Mouse (Mus musculus) heart, adult 11 months (tissue): ENCODE measurements around the gene Ddc.
A peak's percentile ranks its signal among the peaks of the same experiment; 100 is the strongest.

Source experiments
- DNase-seq: peaks from one replicate; pipeline ENCODE4 v3.0.0; 2022

The Ddc gene

DNA sequence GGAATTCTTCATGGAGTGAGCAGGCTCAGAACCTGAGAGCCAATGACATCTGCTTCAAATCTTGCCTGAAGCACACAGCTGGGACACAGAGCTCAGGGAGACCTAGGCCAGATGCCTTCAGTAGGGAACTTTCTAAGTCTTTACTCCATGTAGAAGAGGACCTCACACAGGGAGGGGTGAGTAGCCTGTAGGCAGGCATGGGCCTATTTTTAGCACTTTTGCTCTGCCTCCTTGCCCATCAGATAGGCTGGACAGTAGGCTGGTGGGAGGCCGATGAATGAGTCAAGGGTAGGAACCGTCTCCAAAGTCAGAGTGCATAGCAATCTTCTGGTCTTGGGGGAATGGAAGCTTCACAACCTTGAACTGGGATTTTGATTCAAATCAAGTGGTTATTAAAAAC lies 22.7 kb downstream of the Ddc start:
- peak; percentile 97 for DNase-seq

DNA sequence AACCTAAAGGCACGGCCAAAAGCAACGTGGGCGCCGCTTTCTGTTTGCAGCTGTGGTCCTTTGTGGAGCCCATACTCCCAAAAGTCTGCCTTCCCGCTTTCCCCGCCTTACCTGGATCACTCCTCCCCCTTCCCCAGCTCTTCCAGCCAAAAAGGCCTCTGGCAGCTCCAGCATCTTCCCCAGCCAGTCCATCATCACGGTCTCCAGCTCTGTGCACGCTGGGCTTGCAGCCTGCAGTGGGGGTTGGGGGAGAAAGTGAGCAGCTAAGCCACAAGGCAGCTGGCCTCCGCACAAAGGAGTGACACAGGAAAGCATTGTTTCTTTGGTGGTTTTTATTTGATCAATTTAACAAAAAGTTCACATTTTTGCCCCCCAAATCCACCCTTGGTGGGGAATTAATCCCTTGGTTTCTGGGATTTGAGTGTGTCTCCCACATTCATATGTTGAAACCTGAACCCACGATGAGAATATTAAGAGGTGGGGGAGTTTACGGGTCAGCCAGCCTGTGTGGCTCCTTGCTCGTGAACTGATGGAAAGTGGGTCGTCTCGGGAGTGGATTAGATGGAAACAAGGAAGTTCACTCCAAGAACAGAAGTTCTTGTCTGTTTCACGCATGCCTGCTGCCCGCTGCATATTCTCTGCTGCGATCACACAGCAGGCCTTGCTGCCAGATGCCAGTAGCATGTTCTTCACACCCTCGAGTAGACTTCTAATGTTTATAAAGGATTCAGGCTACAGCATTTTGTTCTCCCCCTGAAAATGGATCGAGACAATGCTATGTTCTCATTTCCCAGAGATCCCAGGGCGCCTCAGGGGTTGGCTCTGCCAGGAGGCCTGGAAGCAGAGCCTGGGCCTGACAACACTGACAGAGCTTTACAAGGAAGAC lies 24.7 kb downstream of the Ddc start:
- DNase-seq: peak; percentile 96

DNA sequence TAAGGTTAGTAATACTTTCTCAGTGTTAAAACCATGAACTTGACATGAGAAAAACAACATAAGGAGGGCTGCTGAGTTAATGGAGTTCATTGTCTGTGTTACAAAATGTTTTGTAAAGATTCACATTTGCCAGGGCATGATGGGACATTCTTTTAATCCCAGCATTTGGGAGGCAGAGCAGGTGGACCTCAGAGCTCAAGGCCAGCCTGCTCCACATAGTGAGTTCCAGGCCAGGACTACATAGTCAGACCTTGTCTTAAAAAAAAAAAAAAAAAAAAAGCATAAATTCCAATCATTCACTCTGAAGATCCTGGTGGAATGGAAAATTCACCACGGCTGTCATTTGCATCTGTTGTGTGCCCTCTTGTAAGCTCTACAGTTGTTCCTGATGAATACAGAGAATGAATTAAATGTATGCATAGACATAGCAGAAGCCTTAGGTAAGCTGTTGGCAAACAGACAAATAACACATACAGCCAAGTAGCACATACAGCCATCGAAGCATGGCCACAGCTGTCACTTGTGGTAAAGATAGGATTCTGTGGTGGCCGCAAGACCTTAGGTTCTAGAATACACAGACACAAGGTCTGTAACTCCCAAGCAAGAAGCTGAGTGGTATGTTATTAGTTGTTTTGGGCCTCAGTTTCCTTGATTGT lies 25.7 kb downstream of the Ddc start:
- peak; percentile 44 for DNase-seq

DNA sequence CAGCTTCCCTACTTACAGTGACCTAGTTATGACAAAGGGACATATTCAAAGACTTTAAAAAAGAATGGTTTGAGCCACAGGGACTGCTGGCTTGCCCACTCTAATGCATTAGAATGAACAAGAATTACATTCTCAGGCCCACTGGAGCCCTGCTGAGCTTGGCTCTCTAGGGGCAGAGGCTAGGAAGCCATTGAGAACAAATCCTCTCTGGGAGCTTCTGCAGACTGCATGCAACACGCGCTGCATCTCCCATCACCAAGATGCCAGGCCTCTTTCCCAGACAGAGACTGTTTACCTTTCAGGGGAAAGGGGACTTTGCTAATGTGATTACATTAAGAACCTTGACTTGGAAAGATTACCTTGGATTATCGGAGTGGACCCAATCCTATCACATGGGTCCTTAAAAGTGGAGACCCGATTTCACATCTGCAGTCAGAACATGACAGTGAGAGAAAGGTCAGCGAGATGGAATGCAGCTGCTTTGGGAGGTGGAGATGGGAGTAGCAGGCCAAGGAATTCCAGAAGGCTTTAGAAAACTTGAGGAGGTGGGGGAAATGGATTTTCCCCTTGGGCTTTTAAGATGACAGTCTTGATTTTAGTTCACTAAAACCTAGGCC lies 26.6 kb downstream of the Ddc start:
- DNase-seq: peak; percentile 88

DNA sequence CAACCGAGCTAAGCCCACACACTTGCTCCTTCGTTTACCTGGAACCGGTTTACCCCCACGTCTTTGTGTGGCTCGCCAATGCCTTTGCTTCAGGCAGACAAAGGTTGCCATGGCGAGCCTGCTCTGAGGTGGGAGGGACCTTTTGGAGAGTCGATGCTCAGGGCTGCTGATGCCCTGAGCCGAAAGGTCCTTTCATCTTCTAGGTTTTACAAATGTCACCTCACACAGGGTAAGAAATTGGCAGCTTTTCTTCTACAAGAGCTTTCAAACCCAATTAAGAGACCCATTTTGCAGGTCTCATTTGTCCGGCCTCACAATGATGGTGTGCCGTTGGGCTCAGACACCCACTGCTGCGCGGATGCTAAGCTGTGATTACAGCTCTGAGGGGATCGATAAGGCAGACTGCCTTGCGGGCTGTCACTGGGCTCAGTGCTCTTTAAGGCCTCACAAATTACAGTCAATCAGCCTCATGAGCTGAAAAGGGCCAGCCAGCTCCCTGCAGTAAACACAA lies 29.9 kb downstream of the Ddc start:
- no peak for DNase-seq

DNA sequence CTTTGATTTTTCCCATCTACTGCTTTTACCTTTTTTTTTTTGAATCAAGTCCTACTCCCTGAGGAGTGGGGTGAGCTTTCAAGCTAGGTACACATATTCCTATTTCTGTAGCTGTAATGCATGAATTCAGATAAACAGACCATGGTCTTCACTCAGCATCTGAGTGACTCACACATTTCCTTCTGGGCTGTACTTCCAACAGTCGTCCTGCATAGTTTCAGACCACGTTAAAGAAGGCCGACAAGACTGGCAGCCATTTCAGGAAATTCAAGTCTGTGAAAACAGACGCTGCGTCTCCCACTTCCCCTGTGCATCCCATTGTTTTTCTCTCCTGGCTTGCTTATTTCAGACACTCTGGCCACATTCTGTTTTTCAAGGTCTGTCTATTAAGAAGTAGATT lies 31.2 kb downstream of the Ddc start:
- no peak for DNase-seq

DNA sequence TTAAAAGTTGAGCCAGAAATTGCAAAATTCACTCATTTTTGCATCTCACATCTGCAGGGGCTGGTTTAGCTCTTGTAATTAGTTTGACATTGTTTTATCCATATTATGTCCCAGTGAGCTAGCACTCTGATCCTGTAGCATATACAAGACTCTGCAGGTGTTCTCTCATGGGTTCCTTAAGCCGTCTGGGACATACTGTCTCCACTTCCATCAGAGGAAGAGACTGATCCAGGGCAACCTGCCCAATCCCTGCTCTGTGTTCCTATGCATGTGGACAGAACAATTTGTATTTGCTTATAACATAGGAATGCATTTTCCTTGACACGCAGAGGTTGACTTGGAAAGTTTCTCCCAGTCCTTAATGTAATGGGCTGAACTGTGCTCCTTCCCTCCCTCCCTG lies 32.8 kb downstream of the Ddc start:
- DNase-seq: no peak

DNA sequence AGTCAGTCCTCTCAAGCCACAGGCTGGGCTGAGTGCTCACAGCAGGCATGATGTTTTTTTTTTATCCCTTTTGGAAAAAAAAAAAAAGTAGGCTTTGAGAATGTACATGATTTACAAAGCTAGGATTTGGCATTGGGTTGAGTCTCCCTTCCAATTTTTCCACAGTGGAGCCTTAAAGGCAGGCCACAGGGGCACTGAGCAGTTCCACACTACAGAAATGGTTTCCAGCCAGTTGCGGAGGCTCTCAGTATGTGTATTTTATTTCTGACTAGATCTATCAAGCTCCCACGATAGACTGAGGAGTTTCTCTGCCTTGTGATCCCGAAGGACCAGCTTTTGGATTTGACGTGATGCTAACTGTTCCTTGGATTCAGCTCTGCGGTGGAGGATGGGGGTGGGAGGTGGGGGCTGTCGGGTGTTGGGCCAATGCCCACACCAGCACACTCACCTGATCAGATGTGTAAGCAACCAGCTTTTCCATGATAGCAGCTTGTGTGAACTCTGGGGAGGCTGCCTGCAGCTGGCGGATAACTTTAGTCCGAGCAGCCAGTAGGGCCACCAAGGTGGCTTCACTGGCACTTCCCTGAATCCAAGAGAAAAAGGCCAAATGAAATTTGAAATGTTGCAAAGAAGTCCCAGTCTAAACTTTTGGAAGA lies 33.4 kb downstream of the Ddc start:
- no peak for DNase-seq

DNA sequence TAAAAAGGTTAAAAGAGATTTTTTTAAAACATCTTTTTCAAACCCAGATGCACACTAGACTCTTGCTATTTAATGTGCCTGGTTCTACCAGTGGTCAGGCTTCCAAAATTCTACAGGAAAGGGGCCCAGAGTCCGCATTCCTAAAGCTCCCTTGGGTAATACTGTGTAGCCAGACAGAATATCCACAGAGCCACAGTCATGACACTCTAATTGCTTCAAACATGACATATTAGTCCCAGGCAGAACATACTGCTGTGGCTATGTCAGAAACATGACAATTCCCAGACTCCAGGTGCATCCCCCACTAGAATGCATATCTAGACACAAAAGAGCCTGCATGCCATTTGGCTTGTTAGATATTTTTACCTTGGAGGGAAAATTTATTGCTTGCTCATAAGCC lies 35.4 kb downstream of the Ddc start:
- DNase-seq: peak; percentile 91

DNA sequence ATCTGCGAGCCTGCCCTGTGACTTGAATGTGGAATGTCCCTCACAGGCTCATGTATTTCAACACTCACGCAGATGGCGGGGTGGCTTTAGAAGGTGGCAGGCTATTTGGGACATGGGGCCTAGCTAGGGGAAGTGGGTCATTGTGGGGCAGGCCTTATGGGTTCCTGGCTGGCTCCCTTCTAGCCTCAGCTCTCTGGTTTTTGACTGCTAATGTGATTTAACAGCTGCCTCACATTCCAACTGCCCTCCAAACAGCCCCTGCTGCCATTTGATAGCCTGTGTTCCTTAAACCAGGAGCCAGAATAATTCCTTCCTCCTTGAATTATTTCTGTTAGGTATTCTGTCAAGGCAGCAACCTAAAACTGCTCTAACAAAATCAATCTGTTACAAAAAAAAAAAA lies 41.0 kb downstream of the Ddc start:
- DNase-seq: peak; percentile 67

DNA sequence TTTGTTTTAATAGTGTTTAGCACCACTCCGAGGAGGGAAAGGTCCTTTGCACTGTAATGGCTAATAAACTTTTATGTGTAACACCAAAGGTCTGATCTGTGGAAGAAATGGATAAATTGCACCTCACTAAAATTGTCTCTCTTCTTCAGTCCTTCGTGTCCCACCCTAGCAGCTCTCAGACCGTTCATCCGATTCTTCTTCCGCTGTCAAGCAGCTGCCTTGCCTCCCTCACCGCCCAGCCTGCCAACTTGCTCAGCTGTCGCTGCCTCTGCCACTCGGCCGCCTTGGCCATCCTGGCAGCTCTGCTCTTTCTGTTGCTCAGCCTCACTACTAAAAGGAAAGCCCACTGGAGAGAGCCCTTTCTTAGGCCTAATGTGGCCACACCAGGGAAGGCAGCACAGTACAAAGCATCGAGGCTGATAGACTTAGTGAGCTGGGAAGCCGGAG lies 42.2 kb downstream of the Ddc start:
- DNase-seq: peak; percentile 62

DNA sequence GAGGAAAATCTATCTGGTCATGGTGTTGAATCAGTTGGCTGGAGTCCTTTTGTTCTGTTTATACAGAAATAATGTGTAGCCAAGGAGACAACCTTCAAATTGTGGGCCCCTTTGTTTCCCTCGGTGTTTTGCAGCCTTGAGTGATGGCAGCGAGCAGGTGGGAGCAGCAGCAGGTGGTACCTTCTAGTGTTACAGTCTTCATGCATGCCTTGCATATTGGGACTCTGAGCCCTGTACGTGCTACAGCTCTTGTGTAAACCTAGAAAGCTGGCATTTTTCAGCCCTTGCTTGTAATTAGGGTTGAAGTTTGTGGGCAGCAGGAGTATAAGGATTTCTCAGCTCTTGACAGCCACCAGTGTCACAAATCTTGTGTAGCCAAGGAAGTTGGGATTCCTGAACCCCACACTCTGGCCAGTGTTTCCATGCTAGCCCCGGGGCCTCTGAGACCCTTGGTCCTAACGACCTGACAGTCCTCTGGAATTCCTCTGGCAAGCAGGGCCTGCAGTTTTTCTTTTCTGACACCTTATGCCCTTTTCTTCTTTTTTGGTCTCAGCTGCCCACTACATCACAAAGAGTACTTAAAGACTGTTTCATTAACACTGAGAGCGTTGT lies 42.8 kb downstream of the Ddc start:
- DNase-seq: peak; percentile 82

DNA sequence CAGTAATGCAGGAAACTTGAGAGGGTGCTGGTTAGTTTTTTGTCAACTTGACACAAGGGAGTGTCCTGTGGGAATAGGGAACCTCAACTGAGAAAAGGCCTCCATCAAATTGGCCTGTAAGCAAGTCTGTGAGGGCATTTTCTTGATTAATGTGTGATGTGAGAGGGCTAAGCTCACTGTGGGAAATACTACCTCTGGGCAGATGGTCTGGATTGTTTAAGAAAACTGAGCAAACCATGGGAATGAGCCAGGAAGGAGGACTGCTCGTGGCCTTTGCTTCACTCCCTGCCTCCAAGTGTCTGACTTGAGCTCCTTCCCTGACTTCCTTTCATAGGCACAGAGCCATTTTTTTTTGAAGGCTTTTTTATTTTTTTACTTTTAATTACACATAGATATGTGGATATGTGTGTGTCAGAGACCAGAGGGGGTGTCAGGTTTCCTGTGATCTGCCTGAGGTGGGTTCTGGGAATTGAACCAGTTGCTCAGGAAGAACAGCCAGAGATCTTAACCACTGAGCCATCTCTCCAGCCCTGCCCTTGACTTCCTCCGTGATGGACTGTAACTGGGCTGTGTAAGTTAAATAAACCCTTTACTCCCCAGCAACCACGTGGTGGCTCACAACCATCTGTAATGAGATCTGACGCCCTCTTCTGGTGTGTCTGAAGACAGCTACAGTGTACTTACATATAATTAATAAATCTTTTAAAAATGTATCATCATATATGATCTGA lies 44.0 kb downstream of the Ddc start:
- peak; percentile 85 for DNase-seq

DNA sequence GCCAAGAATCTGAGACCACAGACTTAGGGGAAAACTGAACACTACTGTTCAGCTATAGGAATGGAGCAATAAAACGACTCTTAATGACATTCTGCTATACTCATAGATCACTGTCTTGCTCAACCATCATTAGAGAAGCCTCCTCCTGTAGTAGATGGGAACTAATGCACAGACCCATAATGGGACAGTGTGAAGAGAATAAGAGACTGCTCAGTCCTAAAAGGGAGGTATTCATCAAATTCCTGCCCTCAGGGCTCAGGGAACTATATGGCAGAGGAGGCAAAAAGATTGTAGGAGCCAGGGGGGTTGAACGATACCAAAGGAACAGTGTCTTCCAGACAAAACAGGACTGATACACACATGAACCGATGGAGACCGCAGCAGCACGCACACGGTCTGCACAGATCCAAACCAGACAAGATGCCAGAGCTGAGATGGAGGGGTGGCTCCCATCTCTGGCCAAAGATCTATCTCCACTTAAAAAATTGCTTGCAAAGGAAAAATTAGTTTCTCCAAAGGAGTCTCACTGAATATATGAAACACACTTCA lies 45.9 kb downstream of the Ddc start:
- peak; percentile 60 for DNase-seq

DNA sequence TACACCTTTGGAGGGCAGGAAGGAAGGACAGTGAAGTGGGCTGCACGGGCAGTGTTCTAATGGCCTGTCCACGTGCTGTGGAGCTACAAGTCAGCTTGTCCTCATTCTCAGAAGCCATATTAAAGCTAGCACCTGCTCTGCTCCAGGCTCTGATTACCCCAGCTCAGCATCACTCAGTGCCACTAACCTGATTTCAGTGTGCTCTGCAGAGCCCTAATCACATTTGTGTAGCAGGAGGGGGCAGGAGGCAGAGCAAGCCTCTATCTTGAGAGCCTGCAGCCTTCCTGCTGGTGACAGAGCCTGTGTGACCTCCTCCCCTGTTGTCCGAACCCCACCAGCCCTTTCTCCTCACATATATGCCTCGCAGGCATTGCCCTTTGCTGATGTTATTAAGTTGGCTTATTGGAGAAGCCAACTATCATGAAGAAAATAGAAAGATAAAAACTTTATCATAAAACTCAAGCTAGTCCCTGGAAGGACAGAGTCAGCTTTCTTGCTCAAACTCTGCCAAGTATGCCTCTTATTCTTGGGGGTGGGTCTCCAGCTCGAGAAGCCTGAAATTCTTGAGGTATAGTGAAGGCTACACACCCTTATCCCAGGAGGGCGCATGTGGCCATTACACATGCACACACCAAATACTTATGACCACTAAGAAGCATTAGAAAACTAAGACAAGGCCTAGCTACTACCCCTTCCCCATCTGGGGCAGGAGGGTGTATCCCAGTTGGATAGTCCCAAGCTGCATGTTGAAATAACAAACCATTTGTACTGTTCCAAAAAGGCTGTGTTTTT lies 47.3 kb downstream of the Ddc start:
- peak; percentile 68 for DNase-seq

DNA sequence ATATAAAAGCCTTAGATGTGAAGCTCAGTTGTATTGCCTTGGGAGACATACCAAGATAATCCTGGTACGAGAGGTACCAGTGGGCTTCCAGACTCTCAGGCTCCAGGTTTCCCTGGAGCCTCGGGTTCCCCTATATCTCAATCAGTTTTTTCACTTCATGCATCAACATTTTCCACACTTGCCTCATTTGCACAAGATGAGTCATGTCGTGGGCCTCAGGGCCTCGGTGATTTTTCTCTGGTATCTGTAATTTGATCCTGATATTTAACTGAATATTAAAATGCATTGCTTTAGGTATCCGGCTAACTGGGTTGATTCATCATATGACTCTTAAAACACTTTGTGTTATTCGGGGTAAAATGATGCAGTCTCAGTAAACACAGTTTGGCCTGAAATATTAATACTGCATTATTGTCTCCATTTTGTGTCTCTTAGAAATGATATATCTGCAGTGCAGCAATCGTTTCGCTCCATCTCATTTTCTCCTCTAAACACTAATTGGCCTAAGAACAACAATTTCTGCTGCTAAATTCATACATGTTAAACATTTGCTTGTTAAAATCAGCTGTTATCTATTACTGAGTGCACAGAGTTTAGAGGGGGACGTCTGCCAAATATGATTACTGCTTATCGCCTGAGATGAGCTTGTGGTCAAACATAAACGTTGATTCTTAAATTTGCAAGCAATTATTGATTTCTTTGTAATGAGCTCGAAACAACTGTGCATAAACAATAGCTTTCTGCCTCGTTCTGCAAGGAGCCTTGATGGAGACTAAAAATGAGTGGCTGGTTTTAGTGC lies 48.2 kb downstream of the Ddc start:
- DNase-seq: no peak

DNA sequence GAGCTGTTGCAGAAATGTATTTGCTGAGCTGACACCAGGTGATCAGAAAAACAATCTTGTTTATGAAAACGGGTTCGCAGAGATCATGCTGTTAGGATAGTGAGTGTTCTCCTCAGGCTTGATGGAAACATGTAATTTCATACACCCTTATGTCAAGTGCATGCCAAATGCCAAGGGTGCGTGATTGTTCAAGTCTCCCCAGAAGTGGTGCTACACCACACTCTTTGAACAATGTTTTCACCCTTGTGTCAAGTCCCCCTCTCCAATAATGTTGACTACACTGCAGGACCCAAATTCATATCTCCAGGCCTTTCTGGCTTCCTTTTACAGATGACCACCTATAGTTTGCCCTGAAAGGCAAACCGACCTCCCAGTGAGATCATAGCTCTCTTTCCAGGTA lies 49.5 kb downstream of the Ddc start:
- no peak for DNase-seq

DNA sequence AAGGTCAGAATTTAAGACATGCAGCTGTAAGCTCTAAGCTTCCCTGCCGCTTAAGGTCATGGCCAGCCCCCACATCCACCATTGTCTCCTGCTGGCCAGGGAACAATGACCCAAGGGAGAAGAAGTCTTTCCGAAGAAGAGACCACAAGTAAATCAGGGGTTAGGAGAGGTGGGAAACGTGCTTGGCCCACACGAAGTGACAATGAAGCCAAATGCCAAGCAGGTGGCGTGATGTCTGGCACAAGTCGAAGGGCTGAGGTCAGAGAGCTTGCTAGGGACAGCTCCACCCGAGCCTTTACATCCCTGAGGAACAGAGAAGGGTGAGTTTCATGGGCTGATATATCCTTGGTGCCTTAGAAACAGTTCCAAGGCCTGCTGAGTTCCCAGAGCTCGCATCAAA lies 52.9 kb downstream of the Ddc start:
- DNase-seq: peak; percentile 95

DNA sequence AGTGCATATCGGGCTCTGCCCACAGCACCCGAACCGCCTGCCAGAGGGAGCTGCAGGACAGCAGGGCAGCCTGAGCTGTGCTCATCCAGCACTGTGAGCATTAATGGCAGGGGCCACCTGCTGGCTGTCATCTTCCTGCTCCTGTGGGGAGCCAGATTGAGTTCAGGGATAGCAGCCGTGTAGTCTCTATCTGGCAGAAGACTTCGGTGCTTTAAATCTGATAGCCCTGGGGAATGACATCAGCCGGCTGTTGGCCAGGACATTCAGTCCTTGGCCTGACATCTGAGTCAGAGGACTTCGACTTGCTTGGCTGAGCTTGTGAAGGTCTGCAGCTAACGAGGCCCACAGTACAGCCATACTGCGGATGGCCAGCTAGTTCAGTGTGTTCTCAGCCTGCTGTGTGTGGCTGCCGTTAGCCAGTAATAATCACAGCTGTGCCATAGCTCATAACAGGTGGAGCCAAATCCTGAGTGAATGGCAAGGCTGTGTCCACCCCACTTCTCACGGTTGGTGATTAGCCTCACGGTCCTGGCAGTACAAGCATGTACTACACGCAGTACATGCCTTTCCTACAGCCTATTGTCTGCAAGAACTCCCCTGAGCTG lies 53.5 kb downstream of the Ddc start:
- peak; percentile 99 for DNase-seq

DNA sequence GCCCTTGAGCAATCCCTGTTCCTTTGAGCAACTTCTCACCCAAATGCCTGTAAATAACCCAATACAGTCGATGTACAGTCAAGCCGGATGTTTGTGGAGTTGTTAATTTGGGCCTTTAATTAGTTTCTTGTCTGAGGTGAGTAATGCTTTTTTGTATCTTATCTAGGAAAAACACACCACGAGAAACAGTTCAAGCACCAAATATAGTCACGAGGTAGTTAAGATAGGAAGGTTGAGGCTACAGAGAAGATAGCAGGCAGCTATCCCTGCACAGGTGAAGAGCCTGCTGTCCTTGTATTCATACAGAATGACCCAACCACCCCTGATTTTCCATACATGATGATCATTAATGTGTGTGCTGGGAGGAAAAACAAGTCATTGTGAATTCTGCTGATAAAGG lies 56.4 kb downstream of the Ddc start:
- DNase-seq: no peak
